Mouse (Mus musculus): ENCODE measurements around the gene Msln. TPM values are rescaled to one million over a fixed set of nuclear protein-coding genes. Genes with fewer than 3 reads are reported as not detected.
A peak's percentile ranks its signal among the peaks of the same experiment; 100 is the strongest.

The Msln gene
- polyA plus RNA-seq, 1 experiment from 2014 or later: 1.8 TPM

- peaks cover 24% of the 10 kb centered on the region for H3K27me3 ChIP-seq (ENCODE audit: insufficient read depth, low read length)
Observed at GRCm38 (mm10) chr17:25716711-25717637, 37.2 kb downstream of the Msln start, which contains the start of gene Gng13. Gene Gng13 (plus strand): TSS chr17:25717171.

GRCm38 (mm10) chr17:25716130-25716529 is 38.0 kb downstream of the Msln start:
- TF ChIP-seq CTCF (IDR thresholded peaks at IDR 0.05; ENCODE audit: low read depth): no peak
- Histone ChIP-seq H3K27me3 (ENCODE audit: insufficient read depth, low read length) (peaks cover 24% of the 10 kb centered on the region), H3K4me2 (no peak overlapping the region), H3K27ac (ENCODE audit: low read depth) (no peak overlapping the region), H3K9ac (no peak overlapping the region), H3K9me3 (ENCODE audit: low read depth, low read length) (no peaks in the 10 kb centered on the region), H3K4me3 (ENCODE audit: low read depth, low read length) (no peak overlapping the region), H3K36me3 (ENCODE audit: insufficient read depth) (peaks cover 25% of the 10 kb centered on the region), H3K4me1 (ENCODE audit: insufficient read depth) (0 out of 2 replicates have a peak, but pooled peaks cover 2% of the 10 kb centered on the region)
- DNase-seq (peak; percentile 15), ATAC-seq (ENCODE audit: insufficient read depth) (no peak)
- 4% methylated on average over 6 of the region's 6 CpGs for WGBS

More at GRCm38 (mm10) chr17:25716711-25717637, 37.2 kb downstream of the Msln start, which contains the start of gene Gng13:
- H3K4me1 ChIP-seq (ENCODE audit: insufficient read depth): 0 out of 2 replicates have a peak, but pooled peaks cover 2% of the 10 kb centered on the region
- H3K9me3 ChIP-seq (ENCODE audit: low read depth, low read length): no peaks in the 10 kb centered on the region
- DNase-seq (peak; percentile 62), ATAC-seq (ENCODE audit: insufficient read depth) (peak; percentile 57; the same call in 1 of the 2 replicates)
- peaks cover 33% of the 10 kb centered on the region for H3K36me3 ChIP-seq (ENCODE audit: insufficient read depth)
- peak within 1 kb of the TSS; percentile 72 for H3K4me2 ChIP-seq
- WGBS: 2% methylated on average over 45 of the region's 45 CpGs
- peak within 1 kb of the TSS; percentile 41 for H3K9ac ChIP-seq
- peak within 1 kb of the TSS; percentile 37 for H3K4me3 ChIP-seq (ENCODE audit: low read depth, low read length)
- no peak for TF ChIP-seq CTCF (IDR thresholded peaks at IDR 0.05; ENCODE audit: low read depth)
- no peak within 1 kb of the TSS for H3K27ac ChIP-seq (ENCODE audit: low read depth)

- H3K4me1 ChIP-seq (ENCODE audit: insufficient read depth): 0 out of 2 replicates have a peak, but pooled peaks cover 2% of the 10 kb centered on the region
- ATAC-seq (ENCODE audit: insufficient read depth): no peak
- peaks cover 24% of the 10 kb centered on the region for H3K27me3 ChIP-seq (ENCODE audit: insufficient read depth, low read length)
- H3K4me2 ChIP-seq: no peak overlapping the region
- H3K4me3 ChIP-seq (ENCODE audit: low read depth, low read length): no peak overlapping the region
- no peak overlapping the region for H3K27ac ChIP-seq (ENCODE audit: low read depth)
- H3K36me3 ChIP-seq (ENCODE audit: insufficient read depth): peaks cover 20% of the 10 kb centered on the region
- no peak for TF ChIP-seq CTCF (IDR thresholded peaks at IDR 0.05; ENCODE audit: low read depth)
- 46% methylated on average over 3 of the region's 3 CpGs for WGBS
- H3K9ac ChIP-seq: no peak overlapping the region
- no peaks in the 10 kb centered on the region for H3K9me3 ChIP-seq (ENCODE audit: low read depth, low read length)
- no peak for DNase-seq
Observed at GRCm38 (mm10) chr17:25715627-25716026, 38.6 kb downstream of the Msln start.

- ATAC-seq (ENCODE audit: insufficient read depth) (no peak), DNase-seq (no peak)
- peaks cover 3% of the 10 kb centered on the region; the same call in 1 of the 2 replicates for H3K27me3 ChIP-seq (ENCODE audit: insufficient read depth, low read length)
- no peak overlapping the region for H3K27ac ChIP-seq (ENCODE audit: low read depth)
- H3K4me2 ChIP-seq: no peak overlapping the region
- H3K4me3 ChIP-seq (ENCODE audit: low read depth, low read length): no peak overlapping the region
- no peaks in the 10 kb centered on the region for H3K4me1 ChIP-seq (ENCODE audit: insufficient read depth)
- no peak overlapping the region for H3K9ac ChIP-seq
- WGBS: 70% methylated on average over 4 of the region's 4 CpGs
- no peaks in the 10 kb centered on the region for H3K9me3 ChIP-seq (ENCODE audit: low read depth, low read length)
- no peak for TF ChIP-seq CTCF (IDR thresholded peaks at IDR 0.05; ENCODE audit: low read depth)
- no peaks in the 10 kb centered on the region for H3K36me3 ChIP-seq (ENCODE audit: insufficient read depth)
Observed at GRCm38 (mm10) chr17:25711136-25711535, 43.0 kb downstream of the Msln start.

GRCm38 (mm10) chr17:25709994-25710393 is 44.2 kb downstream of the Msln start:
- DNase-seq (no peak), ATAC-seq (ENCODE audit: insufficient read depth) (no peak)
- no peak for TF ChIP-seq CTCF (IDR thresholded peaks at IDR 0.05; ENCODE audit: low read depth)
- Histone ChIP-seq H3K27ac (ENCODE audit: low read depth) (no peak overlapping the region), H3K4me3 (ENCODE audit: low read depth, low read length) (no peak overlapping the region), H3K9ac (no peak overlapping the region), H3K9me3 (ENCODE audit: low read depth, low read length) (no peaks in the 10 kb centered on the region), H3K4me2 (no peak overlapping the region), H3K4me1 (ENCODE audit: insufficient read depth) (no peaks in the 10 kb centered on the region), H3K27me3 (ENCODE audit: insufficient read depth, low read length) (no peaks in the 10 kb centered on the region), H3K36me3 (ENCODE audit: insufficient read depth) (no peaks in the 10 kb centered on the region)
- 86% methylated on average over 2 of the region's 2 CpGs for WGBS

GRCm38 (mm10) chr17:25700863-25701496 is 53.2 kb downstream of the Msln start:
- Histone ChIP-seq H3K36me3 (ENCODE audit: insufficient read depth) (no peaks in the 10 kb centered on the region), H3K4me2 (no peak overlapping the region), H3K27ac (ENCODE audit: low read depth) (no peak overlapping the region), H3K27me3 (ENCODE audit: insufficient read depth, low read length) (no peaks in the 10 kb centered on the region), H3K4me1 (ENCODE audit: insufficient read depth) (no peaks in the 10 kb centered on the region), H3K9ac (no peak overlapping the region), H3K9me3 (ENCODE audit: low read depth, low read length) (no peaks in the 10 kb centered on the region), H3K4me3 (ENCODE audit: low read depth, low read length) (no peak overlapping the region)
- DNase-seq (peak; percentile 35), ATAC-seq (ENCODE audit: insufficient read depth) (no peak)
- WGBS: 56% methylated on average over 9 of the region's 9 CpGs
- TF ChIP-seq CTCF (IDR thresholded peaks at IDR 0.05; ENCODE audit: low read depth): peak; percentile 49

Small RNA genes lying within 50 kb of the gene (microRNA-seq; reads per million reads assigned to microRNA genes)
- not detected for gene Gm25083 (ENCODE audit: borderline number of aligned reads)
- not detected for gene Mir6966 (ENCODE audit: borderline number of aligned reads)

Other genes starting within 250 kb of the Msln start
- 0.42 and 0.79 TPM in 2 replicates for gene Sox8, start 183.7 kb downstream of the Msln start, polyA plus RNA-seq (2014; fragmentation: Nextera tagmentation; extraction: Ambion mirVana)
- 25.7 and 26.1 TPM in 2 replicates for gene Lmf1, start 175.3 kb downstream of the Msln start, polyA plus RNA-seq (2014; fragmentation: Nextera tagmentation; extraction: Ambion mirVana)
- 1.3 and 1.4 TPM in 2 replicates for gene Gng13, start 37.2 kb downstream of the Msln start, polyA plus RNA-seq (2014; fragmentation: Nextera tagmentation; extraction: Ambion mirVana)
- 27.1 and 32.3 TPM in 2 replicates for gene Chtf18, start 27.0 kb downstream of the Msln start, polyA plus RNA-seq (2014; fragmentation: Nextera tagmentation; extraction: Ambion mirVana)
- gene Rpusd1, start 26.7 kb downstream of the Msln start, polyA plus RNA-seq (2014; fragmentation: Nextera tagmentation; extraction: Ambion mirVana): 22.1 and 22.6 TPM in 2 replicates
- 0.24 and 0.31 TPM in 2 replicates for gene Mslnl, start 18.3 kb downstream of the Msln start, polyA plus RNA-seq (2014; fragmentation: Nextera tagmentation; extraction: Ambion mirVana)
- 24.3 and 25.6 TPM in 2 replicates for gene Narfl, start 19.4 kb upstream of the Msln start, polyA plus RNA-seq (2014; fragmentation: Nextera tagmentation; extraction: Ambion mirVana)
- gene Haghl, start 31.3 kb upstream of the Msln start, polyA plus RNA-seq (2014; fragmentation: Nextera tagmentation; extraction: Ambion mirVana): 55.1 and 57.9 TPM in 2 replicates
- gene Ccdc78, start 32.2 kb upstream of the Msln start, polyA plus RNA-seq (2014; fragmentation: Nextera tagmentation; extraction: Ambion mirVana): 0.12 TPM in 1 of 2 replicates, not detected in the other
- gene Fam173a, start 38.5 kb upstream of the Msln start, polyA plus RNA-seq (2014; fragmentation: Nextera tagmentation; extraction: Ambion mirVana): 81.9 and 96.8 TPM in 2 replicates
- gene AC134908.4, start 41.3 kb upstream of the Msln start, polyA plus RNA-seq (2014; fragmentation: Nextera tagmentation; extraction: Ambion mirVana): not detected in 2 replicates
- 10.4 and 12.7 TPM in 2 replicates for gene Metrn, start 42.8 kb upstream of the Msln start, polyA plus RNA-seq (2014; fragmentation: Nextera tagmentation; extraction: Ambion mirVana)
- 0.97 and 1.3 TPM in 2 replicates for gene Fbxl16, start 54.7 kb upstream of the Msln start, polyA plus RNA-seq (2014; fragmentation: Nextera tagmentation; extraction: Ambion mirVana)
- 24.6 and 26.0 TPM in 2 replicates for gene Wdr24, start 69.2 kb upstream of the Msln start, polyA plus RNA-seq (2014; fragmentation: Nextera tagmentation; extraction: Ambion mirVana)
- 39.5 and 40.6 TPM in 2 replicates for gene Jmjd8, start 74.5 kb upstream of the Msln start, polyA plus RNA-seq (2014; fragmentation: Nextera tagmentation; extraction: Ambion mirVana)
- gene Stub1, start 79.0 kb upstream of the Msln start, polyA plus RNA-seq (2014; fragmentation: Nextera tagmentation; extraction: Ambion mirVana): 335 and 367 TPM in 2 replicates
- 1.8 and 2.0 TPM in 2 replicates for gene Rhbdl1, start 82.9 kb upstream of the Msln start, polyA plus RNA-seq (2014; fragmentation: Nextera tagmentation; extraction: Ambion mirVana)
- 1.0 and 1.4 TPM in 2 replicates for gene Gm20683, start 87.4 kb upstream of the Msln start, polyA plus RNA-seq (2014; fragmentation: Nextera tagmentation; extraction: Ambion mirVana)
- gene Rhot2, start 90.5 kb upstream of the Msln start, polyA plus RNA-seq (2014; fragmentation: Nextera tagmentation; extraction: Ambion mirVana): 10.8 and 11.0 TPM in 2 replicates
- 29.9 and 34.1 TPM in 2 replicates for gene Wdr90, start 107.1 kb upstream of the Msln start, polyA plus RNA-seq (2014; fragmentation: Nextera tagmentation; extraction: Ambion mirVana)
- gene Mcrip2, start 114.4 kb upstream of the Msln start, polyA plus RNA-seq (2014; fragmentation: Nextera tagmentation; extraction: Ambion mirVana): 17.7 and 17.9 TPM in 2 replicates
- 44.6 and 45.7 TPM in 2 replicates for gene Mettl26, start 120.7 kb upstream of the Msln start, polyA plus RNA-seq (2014; fragmentation: Nextera tagmentation; extraction: Ambion mirVana)
- gene Wfikkn1, start 126.5 kb upstream of the Msln start, polyA plus RNA-seq (2014; fragmentation: Nextera tagmentation; extraction: Ambion mirVana): 0.57 and 0.87 TPM in 2 replicates
- gene Rab40c, start 165.3 kb upstream of the Msln start, polyA plus RNA-seq (2014; fragmentation: Nextera tagmentation; extraction: Ambion mirVana): 15.3 and 15.4 TPM in 2 replicates
- 65.9 and 69.0 TPM in 2 replicates for gene Pigq, start 190.6 kb upstream of the Msln start, polyA plus RNA-seq (2014; fragmentation: Nextera tagmentation; extraction: Ambion mirVana)
- gene Nhlrc4, start 190.6 kb upstream of the Msln start, polyA plus RNA-seq (2014; fragmentation: Nextera tagmentation; extraction: Ambion mirVana): not detected in 2 replicates
- 0.16 and 0.26 TPM in 2 replicates for gene A930017K11Rik, start 198.2 kb upstream of the Msln start, polyA plus RNA-seq (2014; fragmentation: Nextera tagmentation; extraction: Ambion mirVana)
- 26.7 and 30.5 TPM in 2 replicates for gene Capn15, start 231.4 kb upstream of the Msln start, polyA plus RNA-seq (2014; fragmentation: Nextera tagmentation; extraction: Ambion mirVana)